Mouse (Mus musculus) hindbrain, embryonic 14.5 days (tissue): Measurements from ENCODE around the gene Mfsd14a. TPM values are rescaled to one million over a fixed set of nuclear protein-coding genes. Genes with fewer than 3 reads are reported as not detected.
A peak's percentile ranks its signal among the peaks of the same experiment; 100 is the strongest.

Experiments
- ATAC-seq: fragments of 200-750 bp; cut with Nextera tagmentation; 2 replicates; pipeline ENCODE4 v1.8.0; 2017; ENCODE audit warnings: moderate number of reproducible peaks, mild to moderate bottlenecking, moderate TSS enrichment, moderate library complexity; ENCODE audit not compliant: low FRiP score
- DNase-seq: peaks from one replicate; pipeline ENCODE4 v3.0.0-alpha.2; 2015; ENCODE audit warnings: low spot score
- H3K27ac ChIP-seq: fragments of 300-500 bp; sonication (generic); 2 replicates; pipeline ENCODE4 v1.5.1; 2014; ENCODE audit warnings: mild to moderate bottlenecking, moderate library complexity
- H3K27me3 ChIP-seq: fragments of 300-500 bp; sonication (generic); 2 replicates; pipeline ENCODE4 v1.6.1; 2014; ENCODE audit warnings: mild to moderate bottlenecking, low read length, mixed read lengths; ENCODE audit not compliant: control insufficient read depth, insufficient read depth
- H3K36me3 ChIP-seq: fragments of 300-500 bp; sonication (generic); replicated peaks from 2 replicates; pipeline ENCODE4 v1.6.1; 2014; ENCODE audit not compliant: control insufficient read depth, insufficient read depth
- H3K4me1 ChIP-seq: fragments of 300-500 bp; sonication (generic); replicated peaks from 2 replicates; pipeline ENCODE4 v1.6.1; 2014; ENCODE audit warnings: antibody characterized with exemption, low read length, mixed read lengths; ENCODE audit not compliant: control insufficient read depth, insufficient read depth
- H3K4me2 ChIP-seq: fragments of 300-500 bp; sonication (generic); replicated peaks from 2 replicates; pipeline ENCODE4 v1.6.1; 2014; ENCODE audit warnings: mild to moderate bottlenecking, moderate library complexity
- H3K4me3 ChIP-seq: fragments of 300-500 bp; sonication (generic); replicated peaks from 2 replicates; pipeline ENCODE4 v1.5.1; 2014; ENCODE audit warnings: mild to moderate bottlenecking, low read length
- H3K9ac ChIP-seq: fragments of 300-500 bp; sonication (generic); 2 replicates; pipeline ENCODE4 v1.6.1; 2014
- H3K9me3 ChIP-seq: fragments of 300-500 bp; sonication (generic); 2 replicates; pipeline ENCODE4 v1.6.1; 2016; ENCODE audit warnings: low read length; ENCODE audit not compliant: control insufficient read depth
- WGBS: fragments of 180-500 bp; shearing (Covaris S2); extraction: QIAGEN DNeasy Blood & Tissue Kit; methylation state at CpG from one replicate; pipeline ENCODE4 v1.1.7; 2014; 5-methylcytosine and 5-hydroxymethylcytosine counted together
- polyA plus RNA-seq: library from polyadenylated mRNA; unstranded; fragments of >200 nt; fragmentation: Nextera tagmentation; extraction: Ambion mirVana; gene quantifications from 2 replicates; pipeline ENCODE4 v1.2.1, GENCODE M21; 2014

Mfsd14a gene
- polyA plus RNA-seq, 1 experiment from 2014 or later = 71.2 TPM

- Histone ChIP-seq H3K4me1 (peaks cover 8% of the 10 kb centered on the region; the same call in 1 of the 2 replicates), H3K4me3 (peak within 1 kb of the TSS; percentile 68), H3K27ac (peak within 1 kb of the TSS; percentile 72), H3K9me3 (no peaks in the 10 kb centered on the region), H3K27me3 (no peaks in the 10 kb centered on the region), H3K4me2 (peak within 1 kb of the TSS; percentile 70), H3K36me3 (peaks cover 19% of the 10 kb centered on the region), H3K9ac (peak within 1 kb of the TSS; percentile 71)
- WGBS = under 1% methylated on average over 65 of the region's 65 CpGs
- ATAC-seq (peak; percentile 97), DNase-seq (peak; percentile 99)
These were observed 67.5 kb downstream of the Mfsd14a start, which contains the start of gene Sass6 for GRCm38 (mm10) chr3:116594728-116595602. Gene Sass6 (plus strand): TSS chr3:116594982.

GRCm38 (mm10) chr3:116594076-116594727 lies 68.3 kb downstream of the Mfsd14a start:
- Histone ChIP-seq H3K27ac (peak overlapping the region; percentile 72), H3K4me2 (peak overlapping the region; percentile 47), H3K9ac (peak overlapping the region; percentile 71), H3K27me3 (no peaks in the 10 kb centered on the region), H3K4me3 (peak overlapping the region; percentile 68), H3K36me3 (peaks cover 26% of the 10 kb centered on the region), H3K4me1 (peaks cover 8% of the 10 kb centered on the region; the same call in 1 of the 2 replicates), H3K9me3 (no peaks in the 10 kb centered on the region)
- DNase-seq (peak; percentile 69), ATAC-seq (peak; percentile 82)
- 2% methylated on average over 22 of the region's 22 CpGs for WGBS

GRCm38 (mm10) chr3:116582201-116582600 lies 80.3 kb downstream of the Mfsd14a start:
- ATAC-seq (no peak), DNase-seq (no peak)
- H3K4me3 ChIP-seq = no peak overlapping the region
- peaks cover 72% of the 10 kb centered on the region for H3K36me3 ChIP-seq
- H3K9ac ChIP-seq = no peak overlapping the region
- WGBS = 99% methylated on average over 9 of the region's 9 CpGs
- H3K9me3 ChIP-seq = no peaks in the 10 kb centered on the region
- no peaks in the 10 kb centered on the region for H3K4me1 ChIP-seq
- H3K4me2 ChIP-seq = no peak overlapping the region
- H3K27ac ChIP-seq = no peak overlapping the region
- H3K27me3 ChIP-seq = no peaks in the 10 kb centered on the region

Other genes with a start within 250 kb of the Mfsd14a start
- gene Cdc14a, start 238.6 kb downstream of the Mfsd14a start, polyA plus RNA-seq = 4.1 TPM in 2 replicates
- 113 and 115 TPM in 2 replicates for gene Rtca, start 154.5 kb downstream of the Mfsd14a start, polyA plus RNA-seq
- 10.9 and 11.6 TPM in 2 replicates for gene Dbt, start 149.6 kb downstream of the Mfsd14a start, polyA plus RNA-seq
- gene Lrrc39, start 99.7 kb downstream of the Mfsd14a start, polyA plus RNA-seq = 0.39 TPM in 1 of 2 replicates, not detected in the other
- 13.1 and 14.2 TPM in 2 replicates for gene Sass6, start 67.7 kb downstream of the Mfsd14a start, polyA plus RNA-seq
- 15.9 and 24.5 TPM in 2 replicates for gene Trmt13, start 48.1 kb downstream of the Mfsd14a start, polyA plus RNA-seq
- gene Gm43191, start 18.6 kb upstream of the Mfsd14a start, polyA plus RNA-seq = not detected in 2 replicates
- gene Slc35a3, start 50.2 kb upstream of the Mfsd14a start, polyA plus RNA-seq = 10.1 and 10.3 TPM in 2 replicates
- 18.9 and 19.5 TPM in 2 replicates for gene Agl, start 145.5 kb upstream of the Mfsd14a start, polyA plus RNA-seq
- gene Frrs1, start 196.8 kb upstream of the Mfsd14a start, polyA plus RNA-seq = 4.8 and 6.0 TPM in 2 replicates